Mouse (Mus musculus) MEL-GATA-1-ER (cell line): ENCODE data around the gene Zfp366.

ENCODE experiments used
- DNase-seq: peaks from one replicate; pipeline ENCODE4 v3.0.0-alpha.2; 2012; ENCODE audit warnings: low read depth; ENCODE audit errors: extremely low read depth

Gene Zfp366

DNA sequence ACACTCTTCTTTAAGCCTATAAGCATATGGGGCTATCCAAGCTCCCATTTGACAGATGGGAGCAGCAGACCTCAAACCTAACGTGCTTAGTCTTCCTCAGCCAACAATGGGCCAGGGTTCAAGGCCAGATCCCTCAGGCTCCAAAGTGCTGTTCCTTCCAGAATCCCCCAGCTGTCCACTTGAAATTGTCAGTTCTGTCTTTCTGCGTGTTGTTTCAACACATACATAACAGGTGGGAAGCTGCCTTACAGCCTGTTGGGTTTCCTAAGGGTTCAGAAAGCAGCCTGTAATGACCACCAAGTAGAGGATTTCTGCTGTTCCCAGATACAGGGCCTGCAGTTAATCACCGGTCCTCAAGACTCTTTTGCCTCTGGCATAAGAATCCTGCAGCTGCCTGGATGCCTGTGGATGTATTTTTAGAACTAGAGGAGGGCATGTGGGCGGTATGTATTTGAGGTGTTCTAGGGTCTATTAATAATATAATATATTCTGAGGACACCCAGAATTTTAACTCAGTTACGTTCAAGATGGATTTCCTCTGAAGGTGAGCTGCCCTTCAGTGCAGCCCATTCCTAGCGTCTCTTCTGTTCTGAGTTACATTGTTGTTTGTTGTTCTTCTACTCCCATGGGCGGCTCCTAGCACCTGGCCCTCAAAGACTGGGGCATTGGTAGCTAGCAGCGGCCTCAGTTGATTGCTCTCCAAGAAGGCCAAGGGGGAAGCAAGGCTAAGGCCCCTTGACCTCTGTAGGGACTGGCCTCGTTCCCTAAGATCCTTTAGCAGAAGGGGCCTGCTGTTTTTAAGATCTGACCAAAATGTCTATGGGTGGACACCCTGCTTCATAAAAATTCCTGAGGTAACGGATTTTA, 41.0 kb downstream of the Zfp366 start:
- no peak for DNase-seq

DNA sequence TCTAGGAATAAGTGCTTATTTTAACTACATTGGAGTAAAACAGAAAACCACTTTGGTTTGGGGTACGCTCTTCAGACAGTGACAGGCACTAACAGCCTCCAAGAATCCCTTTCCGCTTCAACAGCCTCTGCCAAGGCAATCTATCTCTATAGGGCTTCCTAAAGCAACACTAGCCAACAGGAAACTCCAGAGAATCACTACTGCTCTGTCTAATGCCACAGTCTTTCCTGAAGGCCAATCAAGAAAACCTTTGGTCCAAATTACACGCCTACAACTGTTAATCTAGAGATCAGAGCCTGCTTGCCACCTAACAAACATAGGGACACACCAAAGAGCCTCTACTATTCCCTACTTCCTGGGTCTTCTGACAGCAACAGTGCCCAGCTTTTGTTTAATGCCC, 42.2 kb downstream of the Zfp366 start:
- DNase-seq: no peak

DNA sequence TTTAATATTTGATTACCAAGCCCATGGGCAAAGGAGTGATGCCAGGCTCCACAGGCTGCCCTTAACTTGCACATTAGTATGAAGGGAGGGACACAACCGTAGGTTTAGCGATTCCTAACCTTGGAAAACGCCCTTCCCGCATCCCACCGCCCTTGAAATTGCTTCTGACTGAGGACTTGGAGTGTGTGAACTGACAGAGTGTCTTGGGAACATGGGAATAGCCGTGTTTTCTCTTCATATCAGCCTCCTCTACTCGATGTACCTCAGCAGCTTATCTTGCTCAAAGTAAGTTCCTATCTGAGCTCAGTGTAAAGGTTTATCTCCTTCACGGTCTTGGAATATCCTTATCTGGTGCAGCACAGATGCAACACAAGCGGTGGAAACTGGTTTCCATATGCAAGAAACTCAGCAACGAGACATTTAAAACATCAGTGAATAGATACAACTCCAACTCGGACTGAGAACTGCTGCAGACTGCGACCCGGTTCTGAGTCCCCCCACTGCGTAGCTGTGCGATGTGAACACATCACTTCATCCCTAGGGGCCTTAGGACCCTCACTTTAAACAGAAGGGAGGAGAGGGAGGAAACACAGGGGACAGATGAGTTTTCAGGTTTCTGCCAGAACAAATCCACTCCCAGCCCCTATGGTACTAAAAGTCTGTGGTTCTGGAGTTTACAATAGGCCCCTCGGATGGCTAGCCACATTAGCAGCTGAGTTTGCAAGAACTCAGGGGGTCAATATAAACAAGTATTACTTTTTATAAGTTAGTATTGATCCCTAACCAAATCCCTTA, 43.0 kb downstream of the Zfp366 start:
- no peak for DNase-seq

DNA sequence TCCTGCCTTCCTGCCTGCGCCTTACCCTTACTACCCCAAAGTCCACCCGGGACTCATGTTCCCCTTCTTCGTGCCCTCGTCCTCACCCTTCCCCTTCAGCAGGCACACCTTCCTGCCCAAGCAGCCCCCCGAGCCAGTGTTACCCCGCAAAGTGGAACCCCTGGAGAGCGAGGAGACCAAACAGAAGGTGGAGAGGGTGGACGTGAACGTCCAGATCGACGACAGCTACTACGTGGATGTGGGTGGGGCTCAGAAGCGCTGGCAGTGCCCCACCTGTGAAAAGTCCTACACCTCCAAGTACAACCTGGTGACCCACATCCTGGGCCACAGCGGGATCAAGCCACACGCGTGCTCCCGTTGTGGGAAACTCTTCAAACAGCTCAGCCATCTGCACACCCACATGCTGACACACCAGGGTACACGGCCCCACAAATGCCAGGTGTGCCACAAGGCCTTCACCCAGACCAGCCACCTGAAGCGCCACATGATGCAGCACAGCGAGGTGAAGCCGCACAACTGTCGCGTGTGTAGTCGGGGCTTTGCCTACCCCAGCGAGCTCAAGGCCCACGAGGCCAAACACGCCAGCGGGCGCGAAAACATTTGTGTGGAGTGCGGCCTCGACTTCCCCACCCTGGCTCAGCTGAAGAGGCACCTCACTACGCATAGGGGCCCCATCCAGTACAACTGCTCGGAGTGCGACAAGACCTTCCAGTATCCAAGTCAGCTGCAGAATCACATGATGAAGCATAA, 44.4 kb downstream of the Zfp366 start:
- no peak for DNase-seq

DNA sequence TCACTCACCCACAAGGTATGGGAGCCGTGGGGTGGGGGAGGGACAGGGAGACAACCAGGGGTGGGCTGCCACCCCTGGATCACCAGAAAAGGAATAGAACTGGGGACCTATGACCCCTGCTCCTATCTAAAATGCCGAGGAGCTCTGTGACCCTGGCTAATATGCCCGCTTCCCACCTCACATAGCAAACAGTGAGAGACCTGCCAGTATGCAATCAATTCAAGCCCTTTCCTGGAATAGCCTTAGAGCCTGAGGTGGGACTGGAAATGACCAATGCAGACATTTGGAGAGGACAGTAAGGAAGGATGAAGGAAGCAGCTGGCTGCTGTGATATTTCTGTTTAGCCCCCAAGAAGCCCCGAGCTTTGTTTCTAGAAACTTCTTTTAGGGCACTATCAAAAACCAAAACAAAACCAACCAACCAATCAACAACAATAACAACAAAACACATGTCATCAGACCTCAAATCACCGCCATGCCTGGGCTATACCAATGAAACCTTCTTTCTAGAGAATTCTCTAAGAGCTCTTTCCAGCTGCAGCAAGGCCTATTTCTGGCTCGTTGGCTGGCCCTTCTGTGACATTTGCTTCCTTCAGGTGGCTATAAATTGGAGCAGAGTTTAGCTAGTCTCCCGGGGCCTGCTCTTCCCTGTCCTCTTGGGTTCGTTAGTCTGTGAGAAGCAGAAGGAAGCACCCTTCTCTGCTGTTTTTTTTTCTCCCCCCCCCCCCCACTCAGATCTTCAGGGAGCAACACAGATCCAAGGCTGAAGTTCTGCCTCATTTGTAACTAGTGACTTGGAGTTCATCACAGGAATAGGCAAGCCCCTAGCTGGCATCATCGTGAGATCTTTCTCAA, 45.2 kb downstream of the Zfp366 start:
- no peak for DNase-seq

DNA sequence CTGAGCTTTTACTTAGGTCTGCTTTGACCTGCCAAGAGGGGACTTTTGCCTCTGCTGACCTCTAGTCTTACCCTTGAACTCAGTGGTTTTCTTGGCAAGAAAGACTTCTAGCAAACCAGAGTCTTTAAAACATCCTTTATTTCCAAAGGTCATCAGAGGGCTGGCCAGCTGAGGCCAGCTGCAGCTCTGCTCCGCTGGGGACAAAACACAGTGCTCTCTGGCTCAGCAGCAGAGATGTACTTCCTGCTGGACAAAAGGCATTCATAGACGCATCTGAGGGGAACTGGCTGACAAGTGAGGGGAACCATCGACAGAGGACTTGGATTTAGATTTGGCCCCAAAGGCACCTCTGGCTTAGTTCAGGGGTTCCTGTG, 45.9 kb downstream of the Zfp366 start:
- DNase-seq: no peak

DNA sequence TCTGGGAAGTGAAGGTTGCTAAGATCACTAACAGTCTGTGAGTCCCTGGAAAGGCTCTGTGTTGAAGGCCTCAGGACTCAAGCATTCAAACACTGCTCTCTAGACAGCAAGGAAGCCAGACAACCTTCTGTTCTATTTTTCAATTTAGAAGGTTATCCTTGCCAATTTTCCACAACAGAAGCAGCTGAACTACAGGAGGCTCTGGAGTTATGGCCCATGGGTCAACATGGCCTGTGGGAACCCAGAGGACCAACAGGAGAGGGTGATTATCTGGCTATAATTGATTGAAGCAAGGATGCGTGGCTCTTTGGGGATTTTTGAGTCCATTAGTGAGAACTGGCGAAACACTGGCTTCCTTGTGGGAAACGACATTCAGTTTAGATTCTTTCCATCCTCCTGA, 48.7 kb downstream of the Zfp366 start:
- DNase-seq: no peak

DNA sequence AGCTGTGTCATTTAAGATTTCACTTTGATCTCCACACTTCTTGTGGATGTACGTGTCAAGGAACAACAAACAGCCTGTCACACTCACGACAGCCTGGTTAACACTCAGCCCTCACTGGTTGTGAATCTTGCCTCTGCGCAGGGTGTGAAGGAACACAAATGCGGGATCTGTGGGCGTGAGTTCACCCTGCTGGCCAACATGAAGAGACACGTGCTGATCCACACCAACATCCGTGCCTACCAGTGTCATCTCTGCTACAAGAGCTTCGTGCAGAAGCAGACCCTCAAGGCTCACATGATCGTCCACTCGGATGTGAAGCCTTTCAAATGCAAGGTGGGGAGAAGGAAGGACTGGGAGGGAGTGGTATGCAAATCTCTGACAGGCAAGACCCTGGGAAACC, 49.3 kb downstream of the Zfp366 start:
- DNase-seq: no peak

DNA sequence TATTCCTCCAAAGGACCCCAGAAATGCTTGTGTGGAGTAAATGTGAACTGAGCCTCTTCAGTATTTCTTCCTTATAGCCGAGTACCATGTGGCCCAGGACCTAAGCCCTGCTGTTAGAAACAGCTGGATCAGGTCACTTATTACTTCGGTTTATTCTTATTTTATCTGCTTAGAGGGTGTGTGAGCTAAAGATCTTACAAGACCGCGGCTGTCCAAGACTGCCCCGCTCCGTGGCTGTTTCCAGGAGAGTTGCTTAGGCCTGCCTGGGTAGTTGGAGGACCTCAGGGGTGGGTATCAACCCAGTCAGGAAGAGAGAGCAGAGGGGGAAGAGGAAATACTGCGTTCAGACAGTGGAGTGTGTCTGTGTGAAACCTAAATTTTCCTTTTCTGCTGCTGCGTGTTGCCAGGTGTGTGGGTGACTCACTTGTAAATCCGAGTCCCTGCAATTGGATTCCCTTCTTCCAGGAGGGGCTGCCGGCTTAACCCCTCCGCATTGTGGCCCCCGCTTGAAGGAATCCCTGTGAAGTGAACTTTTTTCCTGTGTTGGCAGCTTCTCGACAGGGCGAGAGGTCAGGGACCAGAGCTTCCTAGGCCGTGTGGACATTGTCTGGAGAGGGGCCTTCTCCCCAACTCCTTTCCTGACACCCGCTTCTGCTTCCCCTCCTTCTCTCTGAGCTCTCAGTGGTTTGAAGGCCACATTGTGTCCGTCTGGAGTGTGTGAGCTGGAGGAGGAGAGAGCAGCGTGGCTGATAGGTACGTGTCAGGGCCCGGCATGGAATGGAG, 51.0 kb downstream of the Zfp366 start:
- no peak for DNase-seq

DNA sequence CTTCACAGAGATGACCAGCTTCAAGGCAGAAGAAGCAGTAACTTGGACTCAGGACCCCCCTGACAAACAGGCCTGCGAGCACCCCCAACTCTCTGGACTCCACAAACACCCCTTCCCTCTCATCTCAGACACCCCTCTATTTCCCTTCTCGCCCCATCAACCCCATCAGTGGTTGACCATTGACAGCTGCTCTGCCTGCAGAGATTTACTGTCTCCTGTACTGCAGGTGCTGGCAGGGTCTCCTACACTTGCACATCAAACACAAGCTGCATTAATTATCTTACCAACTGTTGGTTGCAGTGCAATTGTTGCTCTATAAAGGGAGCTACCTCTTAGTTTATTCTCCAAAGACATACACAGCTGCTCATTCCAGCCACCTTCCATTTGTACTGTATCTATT, 51.6 kb downstream of the Zfp366 start:
- DNase-seq: no peak

DNA sequence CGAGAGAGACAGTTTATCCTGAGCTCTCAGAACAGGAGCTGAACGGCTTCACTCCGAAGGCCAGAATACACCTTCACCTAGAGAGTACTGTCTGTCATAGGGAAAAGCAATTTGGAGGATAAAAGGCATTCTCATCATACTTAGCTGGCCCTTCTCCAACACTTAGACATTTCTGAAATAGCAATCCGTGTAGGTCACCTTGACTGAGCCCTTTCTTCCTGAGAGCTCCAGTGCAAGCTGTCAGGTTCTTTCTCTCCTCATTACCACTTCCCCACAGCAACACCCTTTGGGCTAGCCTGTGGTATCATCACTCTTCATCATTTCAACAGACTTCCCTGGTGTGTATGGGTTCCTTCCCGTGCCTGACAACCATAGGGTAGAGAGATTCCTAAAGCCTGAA, 52.5 kb downstream of the Zfp366 start:
- DNase-seq: no peak

DNA sequence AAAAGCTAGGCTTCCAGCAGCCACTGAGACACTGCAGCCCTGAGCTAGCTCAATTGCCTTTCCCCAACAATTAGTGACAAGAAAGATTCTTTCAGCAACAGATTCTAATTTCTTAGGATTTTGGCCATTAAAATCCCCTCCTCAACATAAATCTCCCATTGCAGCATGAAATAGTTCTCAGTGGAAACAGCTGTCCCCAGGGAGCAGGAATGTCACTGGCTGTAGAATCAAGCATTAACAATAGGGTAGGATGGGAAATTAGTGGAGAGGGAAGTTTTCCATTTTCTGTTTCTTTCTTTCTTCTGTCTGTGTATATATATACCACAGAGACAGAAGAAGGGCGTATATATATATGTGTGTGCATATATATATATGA, 53.2 kb downstream of the Zfp366 start:
- no peak for DNase-seq

DNA sequence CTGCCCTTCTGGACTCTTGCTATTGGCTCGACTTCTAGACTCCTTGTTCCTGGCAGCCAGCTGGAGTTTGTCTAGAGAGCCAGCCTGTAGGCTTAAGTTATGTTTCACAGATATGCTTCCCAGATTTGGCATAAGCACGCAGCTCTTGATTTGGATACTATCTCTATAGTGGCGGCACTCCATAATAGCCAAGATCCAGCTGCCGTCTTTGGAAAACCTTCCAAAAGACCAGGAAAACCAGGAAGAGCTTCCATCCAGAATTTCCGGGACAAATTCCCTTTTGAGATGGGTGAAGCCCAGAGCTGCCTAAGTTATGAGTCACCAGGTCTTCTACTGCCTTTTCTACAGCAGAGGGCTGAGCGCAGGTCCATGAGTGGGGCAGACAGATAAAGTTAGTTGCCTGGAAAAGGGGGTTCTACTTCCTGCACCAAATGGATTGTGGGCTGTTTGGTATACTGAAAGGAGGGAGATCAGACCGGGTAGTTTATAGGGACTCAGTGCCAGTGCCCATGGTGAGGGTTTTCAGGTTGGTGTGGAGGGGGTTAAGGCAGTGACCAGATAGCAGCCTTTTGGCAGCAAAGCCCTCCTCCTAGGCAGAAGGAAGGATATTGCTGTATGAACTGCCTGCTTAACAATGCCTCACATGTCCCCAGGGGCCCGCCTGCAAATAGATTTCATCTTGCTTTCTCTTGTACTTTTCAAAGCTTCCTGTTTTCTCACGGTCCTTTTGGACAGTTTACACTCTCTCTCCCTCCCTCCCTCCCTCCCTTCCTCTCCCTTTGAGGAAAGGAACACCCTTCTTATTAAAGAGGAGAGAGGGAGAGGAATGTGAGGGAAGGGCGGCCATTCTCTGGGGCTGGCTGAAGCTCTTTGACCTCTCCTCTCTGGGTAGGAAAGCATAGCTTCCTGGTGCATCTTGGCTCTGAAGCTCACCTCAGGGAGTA, 53.9 kb downstream of the Zfp366 start:
- DNase-seq: peak; percentile 19

DNA sequence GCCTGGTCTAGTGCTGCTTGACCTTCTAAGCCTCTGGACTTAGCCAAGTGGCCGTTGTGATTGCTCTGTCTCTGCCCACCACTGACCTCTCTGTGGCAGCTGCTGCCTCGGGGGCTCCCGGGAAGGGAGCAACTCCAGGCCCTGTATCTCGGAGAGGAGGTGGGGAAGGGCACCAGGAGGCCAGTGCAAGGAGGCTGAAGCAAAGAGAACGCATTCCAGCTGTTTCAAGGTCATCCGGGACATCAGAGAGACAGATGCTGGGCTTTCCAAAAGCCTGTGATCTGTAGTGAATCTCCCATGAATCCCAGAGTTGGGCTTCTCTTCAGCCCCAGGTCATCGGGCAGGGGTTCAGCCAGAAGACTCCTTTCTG, 54.5 kb downstream of the Zfp366 start:
- DNase-seq: no peak

DNA sequence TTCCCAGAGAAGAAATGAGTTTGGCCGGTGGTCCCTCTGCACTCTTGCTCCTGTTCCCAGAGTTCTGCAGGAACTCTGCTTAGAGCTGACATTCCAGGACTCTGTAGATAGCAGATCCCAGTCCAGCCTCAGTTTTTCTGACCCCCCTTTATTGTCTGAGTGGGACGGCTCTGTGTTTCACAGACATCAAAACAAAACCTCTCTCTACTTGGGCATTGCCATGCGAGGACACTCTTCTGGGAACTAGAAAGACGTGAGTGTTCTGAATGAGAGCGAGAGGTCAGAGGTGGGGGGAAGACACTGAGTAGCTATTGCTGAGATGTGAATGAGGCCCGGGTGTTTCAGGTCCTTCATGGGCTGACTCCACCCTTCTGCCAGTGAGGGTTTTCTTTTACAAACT, 55.1 kb downstream of the Zfp366 start:
- no peak for DNase-seq

DNA sequence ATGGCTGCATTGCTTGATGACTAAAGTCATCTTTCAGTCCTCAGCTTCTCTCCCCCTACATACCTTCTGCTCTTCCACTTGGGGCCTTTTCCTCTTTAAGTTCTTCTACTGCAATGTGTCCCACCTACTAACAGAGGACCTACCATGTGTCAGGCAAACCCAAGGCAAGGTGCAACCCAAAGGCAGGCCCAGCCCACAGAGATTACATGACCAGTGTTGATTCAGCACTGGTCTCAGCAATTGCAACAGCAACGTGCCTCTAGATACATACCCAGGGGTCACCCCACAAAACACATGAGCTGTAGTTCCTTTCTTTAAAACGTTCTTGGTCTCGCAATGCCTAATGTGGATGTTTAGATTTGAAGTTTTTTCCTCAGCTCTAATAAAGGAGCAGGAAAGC, 57.4 kb downstream of the Zfp366 start:
- no peak for DNase-seq

DNA sequence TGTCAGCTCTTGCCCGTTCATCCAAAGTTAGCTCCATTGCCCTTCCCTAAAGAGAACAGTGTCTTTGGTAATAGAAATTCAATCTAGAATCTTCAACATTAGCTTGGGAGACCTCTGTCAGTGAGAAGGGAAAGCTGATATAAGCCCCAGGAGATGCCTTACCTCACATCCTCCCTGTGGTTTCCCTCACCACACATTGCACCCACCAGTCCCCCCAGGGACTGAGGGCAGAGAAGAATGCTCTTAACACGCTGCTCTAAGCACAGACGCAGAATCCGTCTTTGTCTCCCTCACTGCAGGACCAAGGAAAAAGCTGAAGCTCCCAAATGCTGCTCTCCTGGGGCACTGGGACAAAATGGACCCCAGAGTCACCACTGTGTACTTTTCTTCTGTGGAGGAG, 58.3 kb downstream of the Zfp366 start:
- no peak for DNase-seq

DNA sequence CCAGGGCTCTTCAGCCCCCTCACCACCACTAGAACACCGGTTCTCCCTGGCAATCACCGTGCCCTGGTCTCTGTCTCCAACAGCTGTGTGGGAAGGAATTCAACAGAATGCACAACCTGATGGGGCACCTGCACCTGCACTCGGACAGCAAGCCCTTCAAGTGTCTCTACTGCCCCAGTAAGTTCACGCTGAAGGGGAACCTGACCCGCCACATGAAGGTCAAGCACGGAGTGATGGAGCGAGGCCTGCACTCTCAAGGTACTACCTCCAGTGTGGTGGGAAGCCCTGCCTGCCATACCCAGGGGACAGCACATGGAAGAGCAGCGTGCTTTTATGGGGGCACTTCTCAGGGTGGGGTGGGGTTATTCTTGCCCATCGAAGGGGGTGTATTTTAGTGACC, 59.2 kb downstream of the Zfp366 start:
- DNase-seq: no peak

DNA sequence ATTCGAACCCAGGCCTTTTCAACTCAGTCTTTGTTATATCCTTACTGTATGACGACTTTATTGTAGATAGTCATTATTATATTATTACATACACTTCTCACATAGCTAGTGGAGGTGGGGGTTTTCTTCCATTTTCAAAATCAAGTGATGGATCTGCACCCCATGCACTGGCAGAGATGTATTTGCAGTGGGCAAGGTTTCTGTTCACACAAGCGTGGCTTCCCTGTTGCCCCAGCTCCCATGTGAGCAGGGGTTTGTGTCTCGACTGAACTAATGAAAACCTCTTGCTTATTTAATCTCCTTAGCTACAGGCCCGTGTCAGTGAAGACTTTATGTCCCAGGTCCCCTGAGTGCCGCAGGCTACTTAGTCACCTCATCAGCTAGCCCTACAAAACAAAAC, 59.8 kb downstream of the Zfp366 start:
- no peak for DNase-seq
